In genomic region chr14:119820562-119820961, GRCm38 (mm10) we compare ENCODE assay signal across 9 mouse cellular contexts.
A peak's percentile ranks its signal among the peaks of the same experiment; 100 is the strongest.
DNase-seq lines count a peak whose midpoint lies in the region; ATAC-seq and TF ChIP-seq lines count a peak whose summit lies in the region.
"Had no signal": no experiment of that assay in that cellular context is flagged by ENCODE, and none has a peak within 500 bp of the region (broad histone marks: within the 10 kb centered on the region; RNA-seq: fewer than 3 reads in every experiment).

No protein-coding gene starts in this region.

- H3K79me2 ChIP-seq in MEL (ENCODE audit: control insufficient read depth, insufficient read depth, low read length, poor library complexity) = no peaks in the 10 kb centered on the region

- no peak for DNase-seq in kidney, adult 18-20 months
- DNase-seq in MEL (ENCODE audit: low read depth, low spot score) = peak; percentile 1
- no peak for DNase-seq in intestine, embryonic 14.5 days (ENCODE audit: low spot score)
- DNase-seq in urinary bladder, adult 2 months (ENCODE audit: low spot score) = no peak
- DNase-seq in urinary bladder, postnatal 14 days (ENCODE audit: low spot score) = no peak

- H3K27ac ChIP-seq in kidney, embryonic 15.5 days = no peak overlapping the region
- no peak overlapping the region for H3K27ac ChIP-seq in ES-Bruce4 (ENCODE audit: insufficient read depth, low read length)
- H3K27ac ChIP-seq in MEL (ENCODE audit: control insufficient read depth, low read depth, low read length) = no peak overlapping the region
- H3K27ac ChIP-seq in intestine, embryonic 14.5 days (ENCODE audit: low read depth) = no peak overlapping the region

- H3K27me3 ChIP-seq in kidney, embryonic 15.5 days = no peaks in the 10 kb centered on the region
- H3K27me3 ChIP-seq in ES-Bruce4 (ENCODE audit: control insufficient read depth, insufficient read depth, low read length, poor library complexity, severe bottlenecking) (no peaks in the 10 kb centered on the region), MEL (ENCODE audit: control insufficient read depth in 1 of 2, insufficient read depth in 2 of 2, low read length in 2 of 2) (no peaks in the 10 kb centered on the region)
- H3K27me3 ChIP-seq in intestine, embryonic 14.5 days (replicated peaks; ENCODE audit: control insufficient read depth, insufficient read depth, low read length) = no peaks in the 10 kb centered on the region
- H3K27me3 ChIP-seq: heart, embryonic 12.5 days had no signal

- TF ChIP-seq CTCF in ES-Bruce4 (IDR thresholded peaks at IDR 0.05; ENCODE audit: low read depth, low read length) = peak; percentile 34
- TF ChIP-seq CTCF in MEL (IDR thresholded peaks at IDR 0.05 in 2 of 3, conservative IDR thresholded peaks at IDR 0.05 in 1 of 3; ENCODE audit: control insufficient read depth in 1 of 3, insufficient read depth in 1 of 3, low read depth in 2 of 3, low read length in 3 of 3, poor library complexity in 1 of 3, severe bottlenecking in 1 of 3) = peak in 2 of 3 experiments; percentile 15 to 19; a peak in 2 of 6 replicates

- no peak overlapping the region for H3K9ac ChIP-seq in kidney, embryonic 15.5 days
- H3K9ac ChIP-seq in ES-Bruce4 (ENCODE audit: low read depth, poor library complexity, severe bottlenecking) (no peak overlapping the region), MEL (ENCODE audit: control insufficient read depth, low read depth, low read length, poor library complexity, severe bottlenecking) (no peak overlapping the region)
- H3K9ac ChIP-seq in intestine, embryonic 14.5 days (ENCODE audit: low read length) = no peak overlapping the region
- H3K9ac ChIP-seq: heart, embryonic 12.5 days had no signal

- H3K9me3 ChIP-seq in kidney, embryonic 15.5 days (replicated peaks) = no peaks in the 10 kb centered on the region
- H3K9me3 ChIP-seq in ES-Bruce4 (replicated peaks; ENCODE audit: control insufficient read depth, insufficient read depth, low read length, poor library complexity, severe bottlenecking) (no peaks in the 10 kb centered on the region), MEL (replicated peaks; ENCODE audit: insufficient read depth, low read length) (no peaks in the 10 kb centered on the region)
- H3K9me3 ChIP-seq in intestine, embryonic 14.5 days (ENCODE audit: control insufficient read depth, low read length) = no peaks in the 10 kb centered on the region
- H3K9me3 ChIP-seq: heart, embryonic 12.5 days had no signal

- no peaks in the 10 kb centered on the region for H3K36me3 ChIP-seq in kidney, embryonic 15.5 days
- no peaks in the 10 kb centered on the region for H3K36me3 ChIP-seq in ES-Bruce4 (ENCODE audit: control insufficient read depth, insufficient read depth, low read length, poor library complexity, severe bottlenecking)
- no peaks in the 10 kb centered on the region for H3K36me3 ChIP-seq in MEL (ENCODE audit: control insufficient read depth in 1 of 2, insufficient read depth in 2 of 2, low read length in 2 of 2)
- no peaks in the 10 kb centered on the region for H3K36me3 ChIP-seq in intestine, embryonic 14.5 days (ENCODE audit: control insufficient read depth, insufficient read depth, low read length)
- H3K36me3 ChIP-seq: heart, embryonic 12.5 days had no signal

- H3K4me2 ChIP-seq in kidney, embryonic 15.5 days = no peak overlapping the region
- H3K4me2 ChIP-seq in intestine, embryonic 14.5 days (ENCODE audit: low read length) = no peak overlapping the region
- H3K4me2 ChIP-seq: heart, embryonic 12.5 days had no signal

- TF ChIP-seq POLR2A in ES-Bruce4 (IDR thresholded peaks at IDR 0.05; ENCODE audit: insufficient read depth, low read length) (no peak), MEL (IDR thresholded peaks at IDR 0.05; ENCODE audit: control insufficient read depth in 1 of 2, insufficient read depth in 1 of 2, low read depth in 1 of 2, low read length in 2 of 2, poor library complexity in 1 of 2) (no peak)

- WGBS in kidney, embryonic 15.5 days = 47% methylated on average over 6 of the region's 6 CpGs
- WGBS in intestine, embryonic 14.5 days = 45% methylated on average over 6 of the region's 6 CpGs

- 0 out of 2 replicates have a peak, but pooled peaks have one; percentile 43 for ATAC-seq in kidney, embryonic 15.5 days (replicated peaks; ENCODE audit: low FRiP score)
- ATAC-seq in intestine, embryonic 14.5 days (replicated peaks; ENCODE audit: low FRiP score, low TSS enrichment, low read depth) = peak; percentile 43; the same call in 1 of the 2 replicates
- ATAC-seq: lung, postnatal 0 days had no signal

- H3K4me3 ChIP-seq in kidney, embryonic 15.5 days (replicated peaks) = no peak overlapping the region
- H3K4me3 ChIP-seq in ES-Bruce4 (ENCODE audit: low read depth, low read length) (no peak overlapping the region), MEL (ENCODE audit: control insufficient read depth in 1 of 2, insufficient read depth in 1 of 2, low read depth in 2 of 2, low read length in 2 of 2) (no peak overlapping the region)
- H3K4me3 ChIP-seq in intestine, embryonic 14.5 days (ENCODE audit: low read depth, low read length) = no peak overlapping the region
- H3K4me3 ChIP-seq: heart, embryonic 12.5 days had no signal

- no peaks in the 10 kb centered on the region for H3K4me1 ChIP-seq in kidney, embryonic 15.5 days
- H3K4me1 ChIP-seq in ES-Bruce4 (ENCODE audit: control insufficient read depth, insufficient read depth, low read length) (no peaks in the 10 kb centered on the region), MEL (ENCODE audit: control insufficient read depth in 1 of 2, insufficient read depth in 2 of 2, low read length in 2 of 2) (no peaks in the 10 kb centered on the region)
- no peaks in the 10 kb centered on the region for H3K4me1 ChIP-seq in intestine, embryonic 14.5 days (replicated peaks; ENCODE audit: control insufficient read depth, insufficient read depth, low read length)

- no peak for TF ChIP-seq EP300 in ES-Bruce4 (IDR thresholded peaks at IDR 0.05; ENCODE audit: insufficient read depth, low read depth, low read length)
- no peak for TF ChIP-seq EP300 in MEL (IDR thresholded peaks at IDR 0.05; ENCODE audit: low read depth in 1 of 2, low read length in 2 of 2)

- peak; percentile 14; the same call in 1 of the 2 replicates for TF ChIP-seq RAD21 in MEL (IDR thresholded peaks at IDR 0.05; ENCODE audit: low read depth, low read length)

TF ChIP-seq in MEL, 35 proteins besides CTCF, POLR2A, EP300 and RAD21:
- TF ChIP-seq TAL1 (IDR thresholded peaks at IDR 0.05; ENCODE audit: low read length) = no peak
- TF ChIP-seq SMC3 (IDR thresholded peaks at IDR 0.05; ENCODE audit: low read depth, low read length) = peak; percentile 11; the same call in 1 of the 2 replicates
